Mouse (Mus musculus) midbrain, embryonic 12.5 days (tissue): ENCODE measurements around the gene Ssbp3. TPM values are rescaled to one million over a fixed set of nuclear protein-coding genes. Genes with fewer than 3 reads are reported as not detected.

ENCODE experiments used
- ATAC-seq: fragments of 200-750 bp; cut with Nextera tagmentation; 2 replicates; pipeline ENCODE4 v1.8.0; 2017; ENCODE audit warnings: low read depth, moderate TSS enrichment, moderate library complexity; ENCODE audit not compliant: low FRiP score
- H3K27ac ChIP-seq: fragments of 300-500 bp; sonication (generic); replicated peaks from 2 replicates; pipeline ENCODE4 v1.5.1; 2016; ENCODE audit warnings: mild to moderate bottlenecking
- H3K27me3 ChIP-seq: fragments of 300-500 bp; sonication (generic); 2 replicates; pipeline ENCODE4 v1.6.1; 2016; ENCODE audit warnings: mild to moderate bottlenecking
- H3K36me3 ChIP-seq: fragments of 300-500 bp; sonication (generic); 2 replicates; pipeline ENCODE4 v1.6.1; 2016
- H3K4me1 ChIP-seq: fragments of 300-500 bp; sonication (generic); 2 replicates; pipeline ENCODE4 v1.6.1; 2016
- H3K4me2 ChIP-seq: fragments of 300-500 bp; sonication (generic); replicated peaks from 2 replicates; pipeline ENCODE4 v1.6.1; 2016; ENCODE audit warnings: mild to moderate bottlenecking, moderate library complexity
- H3K4me3 ChIP-seq: fragments of 300-500 bp; sonication (generic); 2 replicates; pipeline ENCODE4 v1.5.1; 2016; ENCODE audit warnings: mild to moderate bottlenecking
- H3K9ac ChIP-seq: fragments of 300-500 bp; sonication (generic); replicated peaks from 2 replicates; pipeline ENCODE4 v1.6.1; 2016; ENCODE audit warnings: mild to moderate bottlenecking, moderate library complexity
- H3K9me3 ChIP-seq: fragments of 300-500 bp; sonication (generic); 2 replicates; pipeline ENCODE4 v1.6.1; 2016; ENCODE audit warnings: mild to moderate bottlenecking
- WGBS: fragments of 180-500 bp; shearing (Covaris S2); methylation state at CpG from one replicate; pipeline ENCODE4 v1.1.7; 2016; 5-methylcytosine and 5-hydroxymethylcytosine counted together
- polyA plus RNA-seq: library from polyadenylated mRNA; unstranded; fragments of >200 nt; fragmentation: Nextera tagmentation; extraction: Ambion mirVana; gene quantifications from 2 replicates; pipeline ENCODE4 v1.2.1, GENCODE M21; 2016

Ssbp3 gene
- polyA plus RNA-seq, 1 experiment from 2014 or later: 277 TPM

- H3K9me3 ChIP-seq: no peaks in the 10 kb centered on the region
- peaks cover 40% of the 10 kb centered on the region for H3K4me1 ChIP-seq
- peak overlapping the region; percentile 99 for H3K27ac ChIP-seq
- H3K36me3 ChIP-seq: peaks cover 6% of the 10 kb centered on the region; the same call in 1 of the 2 replicates
- ATAC-seq: peak; percentile 2; the same call in 1 of the 2 replicates
- H3K4me2 ChIP-seq: peak overlapping the region; percentile 89
- whole genome bisulfite sequencing: 5% methylated on average over 10 of the region's 10 CpGs
- peak overlapping the region; percentile 100; the same call in 1 of the 2 replicates for H3K4me3 ChIP-seq
- peak overlapping the region; percentile 8; the same call in 1 of the 2 replicates for H3K9ac ChIP-seq
- no peaks in the 10 kb centered on the region for H3K27me3 ChIP-seq
Observed at GRCm38 (mm10) chr4:106908950-106909751, 1.4 kb upstream of the Ssbp3 start.

GRCm38 (mm10) chr4:106909797-106910196 lies 704 bp upstream of the Ssbp3 start:
- H3K9me3 ChIP-seq: no peaks in the 10 kb centered on the region
- H3K36me3 ChIP-seq: peaks cover 12% of the 10 kb centered on the region; the same call in 1 of the 2 replicates
- ATAC-seq: no peak
- peaks cover 47% of the 10 kb centered on the region for H3K4me1 ChIP-seq
- peak overlapping the region; percentile 89 for H3K4me2 ChIP-seq
- no peaks in the 10 kb centered on the region for H3K27me3 ChIP-seq
- under 1% methylated on average over 6 of the region's 6 CpGs for WGBS
- H3K27ac ChIP-seq: peak overlapping the region; percentile 99
- peak overlapping the region; percentile 100 for H3K4me3 ChIP-seq
- 0 out of 2 replicates have a peak overlapping the region, but pooled peaks have one; percentile 8 for H3K9ac ChIP-seq

GRCm38 (mm10) chr4:106911246-106911801 lies 823 bp downstream of the Ssbp3 start:
- no peaks in the 10 kb centered on the region for H3K9me3 ChIP-seq
- H3K27ac ChIP-seq: peak overlapping the region; percentile 99
- under 1% methylated on average over 56 of the region's 89 CpGs for WGBS
- H3K36me3 ChIP-seq: peaks cover 27% of the 10 kb centered on the region
- H3K27me3 ChIP-seq: no peaks in the 10 kb centered on the region
- H3K9ac ChIP-seq: peak overlapping the region; percentile 100
- H3K4me3 ChIP-seq: peak overlapping the region; percentile 100
- peak overlapping the region; percentile 89 for H3K4me2 ChIP-seq
- H3K4me1 ChIP-seq: peaks cover 61% of the 10 kb centered on the region
- peak; percentile 89 for ATAC-seq

- no peak for ATAC-seq
- WGBS: under 1% methylated on average over 49 of the region's 73 CpGs
- H3K27ac ChIP-seq: peak overlapping the region; percentile 99
- H3K9ac ChIP-seq: peak overlapping the region; percentile 100
- H3K36me3 ChIP-seq: peaks cover 35% of the 10 kb centered on the region
- H3K27me3 ChIP-seq: no peaks in the 10 kb centered on the region
- peaks cover 63% of the 10 kb centered on the region for H3K4me1 ChIP-seq
- peak overlapping the region; percentile 89 for H3K4me2 ChIP-seq
- peak overlapping the region; percentile 100 for H3K4me3 ChIP-seq
- H3K9me3 ChIP-seq: no peaks in the 10 kb centered on the region
Observed at GRCm38 (mm10) chr4:106911951-106912688, 1.6 kb downstream of the Ssbp3 start.

GRCm38 (mm10) chr4:106912689-106913041 lies 2.2 kb downstream of the Ssbp3 start:
- H3K4me2 ChIP-seq: peak overlapping the region; percentile 89
- no peaks in the 10 kb centered on the region for H3K9me3 ChIP-seq
- H3K36me3 ChIP-seq: peaks cover 40% of the 10 kb centered on the region
- no peaks in the 10 kb centered on the region for H3K27me3 ChIP-seq
- no peak for ATAC-seq
- WGBS: 3% methylated on average over 6 of the region's 6 CpGs
- H3K9ac ChIP-seq: peak overlapping the region; percentile 100
- H3K27ac ChIP-seq: peak overlapping the region; percentile 99
- H3K4me1 ChIP-seq: peaks cover 58% of the 10 kb centered on the region
- peak overlapping the region; percentile 100 for H3K4me3 ChIP-seq

GRCm38 (mm10) chr4:106913411-106914049 lies 3.0 kb downstream of the Ssbp3 start:
- WGBS: 15% methylated on average over 9 of the region's 9 CpGs
- peak overlapping the region; percentile 100 for H3K9ac ChIP-seq
- peak overlapping the region; percentile 99; the same call in 1 of the 2 replicates for H3K27ac ChIP-seq
- H3K27me3 ChIP-seq: no peaks in the 10 kb centered on the region
- ATAC-seq: no peak
- no peaks in the 10 kb centered on the region for H3K9me3 ChIP-seq
- peak overlapping the region; percentile 89 for H3K4me2 ChIP-seq
- H3K4me1 ChIP-seq: peaks cover 49% of the 10 kb centered on the region
- H3K36me3 ChIP-seq: peaks cover 49% of the 10 kb centered on the region
- H3K4me3 ChIP-seq: peak overlapping the region; percentile 100

- Histone ChIP-seq H3K9ac (peak overlapping the region; percentile 100; the same call in 1 of the 2 replicates), H3K27me3 (no peaks in the 10 kb centered on the region), H3K9me3 (no peaks in the 10 kb centered on the region), H3K4me2 (peak overlapping the region; percentile 89), H3K27ac (no peak overlapping the region), H3K36me3 (peaks cover 66% of the 10 kb centered on the region), H3K4me1 (peaks cover 48% of the 10 kb centered on the region), H3K4me3 (peak overlapping the region; percentile 100; the same call in 1 of the 2 replicates)
- ATAC-seq: no peak
- 81% methylated on average over 8 of the region's 8 CpGs for WGBS
Observed at GRCm38 (mm10) chr4:106915265-106915664, 4.8 kb downstream of the Ssbp3 start.

GRCm38 (mm10) chr4:106918263-106918662 lies 7.8 kb downstream of the Ssbp3 start:
- Histone ChIP-seq H3K4me1 (peaks cover 70% of the 10 kb centered on the region), H3K36me3 (peaks cover 96% of the 10 kb centered on the region), H3K9me3 (no peaks in the 10 kb centered on the region), H3K27ac (no peak overlapping the region), H3K27me3 (no peaks in the 10 kb centered on the region), H3K4me3 (no peak overlapping the region), H3K4me2 (no peak overlapping the region), H3K9ac (no peak overlapping the region)
- WGBS: 39% methylated on average over 1 of the region's 1 CpGs
- no peak for ATAC-seq

- Histone ChIP-seq H3K9ac (no peak overlapping the region), H3K9me3 (no peaks in the 10 kb centered on the region), H3K27ac (no peak overlapping the region), H3K36me3 (peaks cover 100% of the 10 kb centered on the region), H3K27me3 (no peaks in the 10 kb centered on the region), H3K4me3 (no peak overlapping the region), H3K4me1 (peaks cover 61% of the 10 kb centered on the region), H3K4me2 (no peak overlapping the region)
- WGBS: 96% methylated on average over 4 of the region's 4 CpGs
- no peak for ATAC-seq
Observed at GRCm38 (mm10) chr4:106920119-106920518, 9.6 kb downstream of the Ssbp3 start.

GRCm38 (mm10) chr4:106921375-106922336 lies 11.2 kb downstream of the Ssbp3 start:
- Histone ChIP-seq H3K36me3 (peaks cover 100% of the 10 kb centered on the region), H3K4me2 (no peak overlapping the region)
- no peak for ATAC-seq

More at GRCm38 (mm10) chr4:106921375-106922336, 11.2 kb downstream of the Ssbp3 start:
- H3K4me3 ChIP-seq: no peak overlapping the region
- 0 out of 2 replicates have a peak overlapping the region, but pooled peaks have one; percentile 39 for H3K9ac ChIP-seq
- no peaks in the 10 kb centered on the region for H3K27me3 ChIP-seq
- H3K4me1 ChIP-seq: peaks cover 62% of the 10 kb centered on the region
- 0 out of 2 replicates have a peak overlapping the region, but pooled peaks have one; percentile 25 for H3K27ac ChIP-seq
- no peaks in the 10 kb centered on the region for H3K9me3 ChIP-seq
- 69% methylated on average over 9 of the region's 9 CpGs for WGBS
